ENCODE assay signal across 25 mouse cellular contexts in the genomic region with DNA sequence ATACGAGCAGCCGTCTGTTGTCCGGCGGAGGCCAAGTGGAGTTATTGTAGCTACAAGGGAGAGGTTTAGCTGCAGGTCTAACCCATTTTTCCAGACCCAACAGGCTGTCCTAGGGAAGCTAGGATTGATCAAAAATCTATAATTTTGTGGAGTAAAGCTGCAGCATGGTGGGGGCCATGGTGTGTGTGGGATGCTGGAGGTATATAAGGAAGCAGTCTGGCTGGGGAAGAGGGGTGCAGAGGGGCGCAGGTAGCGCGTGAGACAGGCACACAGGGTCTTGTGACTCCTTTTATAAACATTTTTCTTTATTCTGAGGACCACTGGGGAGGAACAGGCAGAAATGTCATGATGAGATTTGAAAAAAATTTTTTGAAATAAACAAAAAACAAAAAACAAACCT. TPM values are rescaled to one million over a fixed set of nuclear protein-coding genes. Genes with fewer than 3 reads are reported as not detected.
"Had no signal": no experiment of that assay in that cellular context is flagged by ENCODE, and none has a peak within 500 bp of the region (broad histone marks: within the 10 kb centered on the region; RNA-seq: fewer than 3 reads in every experiment).

No protein-coding gene starts in this region.

- DNase-seq: gastrocnemius, adult 2 months; gastrocnemius, postnatal 10 days; gastrocnemius, postnatal 25 days; heart, adult 18-20 months; heart, postnatal 10 days; heart, postnatal 4 days; kidney, adult 18-20 months; kidney, adult 8-10 months; kidney, postnatal 10 days; kidney, postnatal 25 days; kidney, postnatal 4 days; liver; liver, embryonic 13.5 days had no signal

- H3K9ac ChIP-seq: heart, embryonic 12.5 days; intestine, embryonic 15.5 days; limb, embryonic 12.5 days; liver, embryonic 13.5 days; liver, embryonic 15.5 days had no signal

- H3K27ac ChIP-seq: gastrocnemius, adult 2 months; heart, embryonic 10.5 days; intestine, embryonic 15.5 days; layer of hippocampus, adult 2 months; left cerebral cortex, adult 2 months; limb, embryonic 10.5 days; limb, embryonic 12.5 days; liver, embryonic 13.5 days; liver, embryonic 15.5 days had no signal

- H3K4me1 ChIP-seq: heart, embryonic 12.5 days; intestine, embryonic 15.5 days; liver, embryonic 13.5 days; liver, embryonic 15.5 days had no signal

- H3K27me3 ChIP-seq: intestine, embryonic 15.5 days had no signal

- H3K36me3 ChIP-seq: heart, embryonic 10.5 days; heart, embryonic 12.5 days; intestine, embryonic 15.5 days; limb, embryonic 10.5 days; limb, embryonic 12.5 days; liver, embryonic 13.5 days; liver, embryonic 15.5 days had no signal

- ATAC-seq: inflammation-experienced regulatory T-cells, adult 6 months; intestine, embryonic 15.5 days; intestine, postnatal 0 days had no signal

- H3K4me3 ChIP-seq: gastrocnemius, adult 2 months; heart, embryonic 10.5 days; heart, embryonic 12.5 days; intestine, embryonic 15.5 days; layer of hippocampus, adult 2 months; left cerebral cortex, adult 2 months; limb, embryonic 10.5 days; limb, embryonic 12.5 days; liver, embryonic 13.5 days; liver, embryonic 15.5 days had no signal

- H3K4me2 ChIP-seq: heart, embryonic 12.5 days; intestine, embryonic 15.5 days; limb, embryonic 12.5 days; liver, embryonic 11.5 days; liver, embryonic 13.5 days; liver, embryonic 15.5 days had no signal

- H3K9me3 ChIP-seq: heart, embryonic 10.5 days; heart, embryonic 12.5 days; intestine, embryonic 15.5 days; limb, embryonic 10.5 days; limb, embryonic 12.5 days; liver, embryonic 13.5 days; liver, embryonic 15.5 days had no signal

RNA-seq across cellular contexts. Expression of gene Slc4a3, which starts 57.5 kb away (rescaled TPM):
- total RNA-seq: granulocyte monocyte progenitor cell, adult 5-6 weeks had no signal
